21 mouse cellular contexts compared by ENCODE assay signal in genomic region chr9:60002323-60002722, GRCm38 (mm10). TPM values are rescaled to one million over a fixed set of nuclear protein-coding genes. Genes with fewer than 3 reads are reported as not detected.
DNase-seq lines count a peak whose midpoint lies in the region; ATAC-seq and TF ChIP-seq lines count a peak whose summit lies in the region.
"Had no signal": no experiment of that assay in that cellular context is flagged by ENCODE, and none has a peak within 500 bp of the region (broad histone marks: within the 10 kb centered on the region; RNA-seq: fewer than 3 reads in every experiment).

No protein-coding gene starts in this region.

- no peak overlapping the region for H3K9ac ChIP-seq in intestine, embryonic 15.5 days
- H3K9ac ChIP-seq in intestine, postnatal 0 days (ENCODE audit: low read depth, low read length): no peak overlapping the region
- H3K9ac ChIP-seq in midbrain, embryonic 11.5 days (ENCODE audit: low read length): no peak overlapping the region
- no peak overlapping the region for H3K9ac ChIP-seq in midbrain, embryonic 13.5 days (replicated peaks)
- no peak overlapping the region for H3K9ac ChIP-seq in limb, embryonic 12.5 days (replicated peaks)
- H3K9ac ChIP-seq in hindbrain, embryonic 12.5 days: no peak overlapping the region
- H3K9ac ChIP-seq: forebrain, embryonic 13.5 days; forebrain, postnatal 0 days; heart, embryonic 13.5 days; hindbrain, embryonic 13.5 days had no signal

- H3K9me3 ChIP-seq in intestine, embryonic 15.5 days: no peaks in the 10 kb centered on the region
- no peaks in the 10 kb centered on the region for H3K9me3 ChIP-seq in intestine, postnatal 0 days (ENCODE audit: control insufficient read depth)
- H3K9me3 ChIP-seq in midbrain, embryonic 11.5 days (ENCODE audit: control insufficient read depth, low read length): no peaks in the 10 kb centered on the region
- no peaks in the 10 kb centered on the region for H3K9me3 ChIP-seq in midbrain, embryonic 13.5 days
- H3K9me3 ChIP-seq in limb, embryonic 12.5 days: no peaks in the 10 kb centered on the region
- no peaks in the 10 kb centered on the region for H3K9me3 ChIP-seq in hindbrain, embryonic 12.5 days (replicated peaks)
- H3K9me3 ChIP-seq: embryonic facial prominence, embryonic 10.5 days; forebrain, embryonic 13.5 days; heart, embryonic 13.5 days; hindbrain, embryonic 13.5 days had no signal

- no peak overlapping the region for H3K27ac ChIP-seq in intestine, embryonic 15.5 days
- no peak overlapping the region for H3K27ac ChIP-seq in intestine, postnatal 0 days (ENCODE audit: low read depth, low read length)
- H3K27ac ChIP-seq in midbrain, embryonic 11.5 days (ENCODE audit: low read depth, low read length): no peak overlapping the region
- no peak overlapping the region for H3K27ac ChIP-seq in midbrain, embryonic 13.5 days
- H3K27ac ChIP-seq in limb, embryonic 12.5 days: peak overlapping the region; percentile 87
- no peak overlapping the region for H3K27ac ChIP-seq in hindbrain, embryonic 12.5 days
- H3K27ac ChIP-seq: embryonic facial prominence, embryonic 10.5 days; forebrain, embryonic 13.5 days; heart, embryonic 13.5 days; hindbrain, embryonic 13.5 days had no signal

- H3K27me3 ChIP-seq in intestine, embryonic 15.5 days (replicated peaks): no peaks in the 10 kb centered on the region
- H3K27me3 ChIP-seq in intestine, postnatal 0 days (replicated peaks; ENCODE audit: control insufficient read depth, insufficient read depth, low read length): no peaks in the 10 kb centered on the region
- no peaks in the 10 kb centered on the region for H3K27me3 ChIP-seq in midbrain, embryonic 11.5 days (ENCODE audit: control insufficient read depth, insufficient read depth, low read length)
- H3K27me3 ChIP-seq in midbrain, embryonic 13.5 days: no peaks in the 10 kb centered on the region
- H3K27me3 ChIP-seq in limb, embryonic 12.5 days: no peaks in the 10 kb centered on the region
- H3K27me3 ChIP-seq in hindbrain, embryonic 12.5 days: no peaks in the 10 kb centered on the region
- H3K27me3 ChIP-seq: forebrain, embryonic 13.5 days; heart, embryonic 13.5 days; hindbrain, embryonic 13.5 days had no signal

- no peak overlapping the region for H3K4me3 ChIP-seq in intestine, embryonic 15.5 days (replicated peaks)
- no peak overlapping the region for H3K4me3 ChIP-seq in intestine, postnatal 0 days (ENCODE audit: low read depth, low read length)
- H3K4me3 ChIP-seq in midbrain, embryonic 11.5 days (ENCODE audit: low read depth, low read length): no peak overlapping the region
- no peak overlapping the region for H3K4me3 ChIP-seq in midbrain, embryonic 13.5 days (replicated peaks)
- no peak overlapping the region for H3K4me3 ChIP-seq in limb, embryonic 12.5 days (replicated peaks)
- H3K4me3 ChIP-seq in hindbrain, embryonic 12.5 days: no peak overlapping the region
- H3K4me3 ChIP-seq: embryonic facial prominence, embryonic 10.5 days; forebrain, embryonic 13.5 days; heart, embryonic 13.5 days; hindbrain, embryonic 13.5 days had no signal

- no peak for TF ChIP-seq CTCF in intestine, postnatal 0 days (IDR thresholded peaks at IDR 0.05; ENCODE audit: low read depth)

- DNase-seq in midbrain, embryonic 11.5 days (ENCODE audit: low spot score, missing footprints): peak; percentile 59
- DNase-seq in right cerebral cortex, adult 18-20 months: no peak
- DNase-seq: adrenal gland, postnatal 10 days; B cell, adult 2 months; cerebellum, adult 18-20 months; cerebellum, postnatal 10 days; forebrain, postnatal 0 days; gastrocnemius, postnatal 36 days; heart, adult 11 months; heart, postnatal 4 days had no signal

- H3K4me1 ChIP-seq in intestine, embryonic 15.5 days (replicated peaks): peaks cover 2% of the 10 kb centered on the region; the same call in 1 of the 2 replicates
- no peaks in the 10 kb centered on the region; the same call in 1 of the 2 replicates for H3K4me1 ChIP-seq in intestine, postnatal 0 days (replicated peaks; ENCODE audit: control insufficient read depth, insufficient read depth, low read length)
- no peaks in the 10 kb centered on the region for H3K4me1 ChIP-seq in midbrain, embryonic 11.5 days (ENCODE audit: control insufficient read depth, insufficient read depth, low read length)
- no peaks in the 10 kb centered on the region for H3K4me1 ChIP-seq in midbrain, embryonic 13.5 days (replicated peaks)
- H3K4me1 ChIP-seq in limb, embryonic 12.5 days (replicated peaks): peaks cover 34% of the 10 kb centered on the region
- H3K4me1 ChIP-seq in hindbrain, embryonic 12.5 days: no peaks in the 10 kb centered on the region
- H3K4me1 ChIP-seq: embryonic facial prominence, embryonic 10.5 days; forebrain, embryonic 13.5 days; heart, embryonic 13.5 days; hindbrain, embryonic 13.5 days had no signal

- ATAC-seq in intestine, embryonic 15.5 days: 0 out of 2 replicates have a peak, but pooled peaks have one; percentile 39
- ATAC-seq in intestine, postnatal 0 days: no peak
- no peak for ATAC-seq in midbrain, embryonic 11.5 days (ENCODE audit: low FRiP score)
- ATAC-seq in midbrain, embryonic 13.5 days: no peak
- ATAC-seq in limb, embryonic 12.5 days (ENCODE audit: insufficient number of reproducible peaks, insufficient read depth, low FRiP score, low TSS enrichment, low read depth): peak; percentile 76; the same call in 1 of the 2 replicates
- no peak for ATAC-seq in hindbrain, embryonic 12.5 days (ENCODE audit: low FRiP score)
- no peak for ATAC-seq in inflammation-experienced regulatory T-cells, adult 6 months
- ATAC-seq: forebrain, embryonic 13.5 days; forebrain, postnatal 0 days had no signal

- H3K36me3 ChIP-seq in intestine, embryonic 15.5 days: no peaks in the 10 kb centered on the region; the same call in 1 of the 2 replicates
- no peaks in the 10 kb centered on the region for H3K36me3 ChIP-seq in intestine, postnatal 0 days (ENCODE audit: control insufficient read depth, insufficient read depth)
- no peaks in the 10 kb centered on the region for H3K36me3 ChIP-seq in midbrain, embryonic 11.5 days (ENCODE audit: control insufficient read depth, insufficient read depth, low read length)
- H3K36me3 ChIP-seq in midbrain, embryonic 13.5 days: no peaks in the 10 kb centered on the region
- peaks cover 16% of the 10 kb centered on the region; the same call in 1 of the 2 replicates for H3K36me3 ChIP-seq in limb, embryonic 12.5 days
- no peaks in the 10 kb centered on the region for H3K36me3 ChIP-seq in hindbrain, embryonic 12.5 days
- H3K36me3 ChIP-seq: embryonic facial prominence, embryonic 10.5 days; heart, embryonic 13.5 days; hindbrain, embryonic 13.5 days had no signal

- 0 out of 2 replicates have a peak overlapping the region, but pooled peaks have one; percentile 5 for H3K4me2 ChIP-seq in intestine, embryonic 15.5 days (replicated peaks)
- H3K4me2 ChIP-seq in intestine, postnatal 0 days (replicated peaks; ENCODE audit: low read depth): no peak overlapping the region
- no peak overlapping the region for H3K4me2 ChIP-seq in midbrain, embryonic 11.5 days
- H3K4me2 ChIP-seq in midbrain, embryonic 13.5 days (replicated peaks): no peak overlapping the region
- H3K4me2 ChIP-seq in limb, embryonic 12.5 days: peak overlapping the region; percentile 37
- H3K4me2 ChIP-seq in hindbrain, embryonic 12.5 days (replicated peaks): no peak overlapping the region
- H3K4me2 ChIP-seq: forebrain, embryonic 13.5 days; heart, embryonic 13.5 days; hindbrain, embryonic 13.5 days had no signal

- whole genome bisulfite sequencing in intestine, embryonic 15.5 days: 59% methylated on average over 8 of the region's 8 CpGs
- WGBS in intestine, postnatal 0 days: 58% methylated on average over 8 of the region's 8 CpGs
- 92% methylated on average over 8 of the region's 8 CpGs for WGBS in midbrain, embryonic 11.5 days
- 88% methylated on average over 8 of the region's 8 CpGs for WGBS in midbrain, embryonic 13.5 days
- WGBS in limb, embryonic 12.5 days: 25% methylated on average over 8 of the region's 8 CpGs
- WGBS in hindbrain, embryonic 12.5 days: 91% methylated on average over 8 of the region's 8 CpGs

RNA-seq across cellular contexts. Expression of gene Nr2e3, which starts 41.9 kb away (rescaled TPM):
- polyA plus RNA-seq in intestine, embryonic 15.5 days (2015; fragmentation: Nextera tagmentation; extraction: Ambion mirVana): 8.0 and 9.0 TPM in 2 replicates
- polyA plus RNA-seq in intestine, postnatal 0 days (2015; fragmentation: Nextera tagmentation; extraction: Ambion mirVana): 42.0 and 48.5 TPM in 2 replicates
- not detected in 2 replicates for polyA plus RNA-seq in midbrain, embryonic 11.5 days (2014; fragmentation: Nextera tagmentation; extraction: Ambion mirVana)
- not detected in 2 replicates for polyA plus RNA-seq in midbrain, embryonic 13.5 days (2015; fragmentation: Nextera tagmentation; extraction: Ambion mirVana)
- polyA plus RNA-seq in limb, embryonic 12.5 days (2016; fragmentation: Nextera tagmentation; extraction: Ambion mirVana): 2.3 and 3.1 TPM in 2 replicates
- 0.12 TPM in 1 of 2 replicates, not detected in the other for polyA plus RNA-seq in hindbrain, embryonic 12.5 days (2016; fragmentation: Nextera tagmentation; extraction: Ambion mirVana)
- polyA plus RNA-seq in inflammation-experienced regulatory T-cells, adult 6 months (2017; shearing (Covaris generic)): not detected
- polyA plus RNA-seq: forebrain, embryonic 13.5 days; forebrain, postnatal 0 days; heart, embryonic 13.5 days; heart, postnatal 0 days; hindbrain, embryonic 13.5 days had no signal

Comparison
In these comparisons a context has a peak if more than half of its experiments do, and no peak if none do; other contexts are left out.
1. ATAC-seq: peak in intestine, embryonic 15.5 days (single experiment) and limb, embryonic 12.5 days (single experiment); none in intestine, postnatal 0 days (single experiment), midbrain, embryonic 11.5 days (single experiment), midbrain, embryonic 13.5 days (single experiment), hindbrain, embryonic 12.5 days (single experiment) and inflammation-experienced regulatory T-cells, adult 6 months (single experiment).
2. H3K4me2 ChIP-seq: peak in intestine, embryonic 15.5 days (single experiment) and limb, embryonic 12.5 days (single experiment); none in intestine, postnatal 0 days (single experiment), midbrain, embryonic 11.5 days (single experiment), midbrain, embryonic 13.5 days (single experiment) and hindbrain, embryonic 12.5 days (single experiment).